Mouse (Mus musculus) bone marrow macrophage, adult 2 months (primary cell): ENCODE measurements at regions not wholly inside any gene's neighbourhood (a gene's known extent, or its start where the extent isn't known, plus 50 kb on each side); places are given as distances from the start of the nearest gene placed in this dataset.
A peak's percentile ranks its signal among the peaks of the same experiment; 100 is the strongest.
"Not testable (repeated sequence)": the region's sequence is repeated elsewhere in the genome, so short reads cannot be mapped to it uniquely, and the experiment has no call there.

Experiments
- H3K27ac ChIP-seq: 2 replicates; pipeline ENCODE4 v1.5.1; 2012; ENCODE audit warnings: low read depth, low read length; ENCODE audit not compliant: insufficient read depth
- H3K4me1 ChIP-seq: 2 replicates; pipeline ENCODE4 v1.6.1; 2012; ENCODE audit warnings: low read length; ENCODE audit not compliant: control insufficient read depth, insufficient read depth
- H3K4me3 ChIP-seq: 2 replicates; pipeline ENCODE4 v1.5.1; 2012; ENCODE audit warnings: mild to moderate bottlenecking, low read length, moderate library complexity; ENCODE audit not compliant: insufficient read depth
- CTCF ChIP-seq: IDR thresholded peaks from 2 replicates; pipeline ENCODE4 v1.5.1; 2012; ENCODE audit warnings: low read depth, mild to moderate bottlenecking, low read length, moderate library complexity
- POLR2A ChIP-seq: IDR thresholded peaks from 2 replicates; pipeline ENCODE4 v1.6.1; 2012; ENCODE audit warnings: mild to moderate bottlenecking, low read depth, low read length, borderline replicate concordance

DNA sequence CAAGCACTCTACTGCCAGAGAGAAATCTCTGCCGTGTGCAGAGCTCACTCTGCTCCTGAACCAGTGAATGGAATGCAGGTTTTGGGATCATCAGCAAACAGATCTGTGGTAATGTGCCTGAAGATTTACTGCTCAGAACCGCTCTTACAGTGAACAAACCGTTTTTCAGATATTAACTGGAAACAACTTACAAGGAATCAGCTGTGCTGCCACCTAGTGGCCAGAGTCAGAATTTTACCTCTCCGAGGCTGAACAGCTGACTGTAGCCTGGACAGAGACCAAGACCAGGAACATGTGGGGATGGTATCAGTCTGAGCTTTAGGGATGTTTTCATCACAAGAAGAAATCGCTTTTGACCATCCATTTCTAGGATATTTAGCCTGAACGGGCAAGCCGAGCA lies 65.3 kb downstream of the Gm15023 start:
- not testable (repeated sequence) for H3K4me3 ChIP-seq, H3K4me1 ChIP-seq

GRCm38 (mm10) chrX:135110866-135111265 lies 66.6 kb downstream of the Gm15023 start:
- H3K4me1 ChIP-seq, H3K4me3 ChIP-seq: not testable (repeated sequence)

More for the DNA sequence above, 65.3 kb downstream of the Gm15023 start:
- not testable (repeated sequence) for H3K27ac ChIP-seq

DNA sequence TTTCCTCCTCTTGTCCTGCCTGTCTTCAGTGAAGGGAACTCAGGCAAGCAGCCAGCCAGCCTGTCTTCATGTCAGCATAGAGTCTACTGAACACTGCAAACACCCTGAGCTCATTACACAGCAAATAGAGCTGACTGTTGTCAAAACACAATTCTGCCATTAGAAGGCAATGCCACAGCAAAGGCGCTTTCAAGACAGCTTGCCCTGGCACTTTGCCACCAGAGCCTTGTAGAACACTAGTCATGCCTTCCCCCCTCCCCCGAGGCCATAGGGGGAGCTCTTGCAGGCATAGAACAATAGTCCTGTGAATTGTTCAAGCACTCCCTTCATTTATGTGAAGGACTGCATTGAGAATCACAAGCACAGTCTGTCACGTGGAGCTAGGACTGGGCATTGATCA lies 75.8 kb downstream of the Gm15023 start:
- H3K4me1 ChIP-seq, result no peaks in the 10 kb centered on the region
- H3K27ac ChIP-seq, result no peak overlapping the region
- H3K4me3 ChIP-seq, result no peak overlapping the region
- TF ChIP-seq CTCF, result no peak
- TF ChIP-seq POLR2A, result no peak

More at GRCm38 (mm10) chrX:135110866-135111265, 66.6 kb downstream of the Gm15023 start:
- not testable (repeated sequence) for H3K27ac ChIP-seq

GRCm38 (mm10) chrX:135098101-135098500 lies 79.3 kb downstream of the Gm15023 start:
- Histone ChIP-seq H3K4me1 (no peaks in the 10 kb centered on the region), H3K27ac (no peak overlapping the region), H3K4me3 (no peak overlapping the region)
- no peak for TF ChIP-seq POLR2A
- TF ChIP-seq CTCF, result no peak

DNA sequence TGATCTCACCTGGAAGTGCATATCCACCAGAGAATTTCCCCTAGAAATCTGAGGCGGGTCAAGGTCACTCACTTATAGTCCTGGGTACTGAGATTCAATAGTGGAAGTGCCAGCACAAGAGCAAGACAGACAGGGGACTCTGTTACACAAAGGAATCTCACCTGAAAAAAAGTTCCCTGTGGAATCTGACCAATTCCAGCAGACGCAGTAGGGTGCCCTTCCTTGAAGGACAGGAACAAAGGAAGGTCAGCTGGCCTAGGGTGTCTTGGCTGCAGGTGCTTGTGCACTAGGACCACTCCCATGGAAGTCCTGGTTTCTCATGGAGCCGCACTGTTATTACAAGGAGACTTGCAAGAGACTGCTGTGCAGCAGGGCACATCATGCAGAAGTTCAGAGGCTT lies 81.2 kb downstream of the Gm15023 start:
- no peak overlapping the region for H3K27ac ChIP-seq
- H3K4me1 ChIP-seq, result no peaks in the 10 kb centered on the region
- H3K4me3 ChIP-seq, result no peak overlapping the region
- TF ChIP-seq POLR2A, result no peak
- no peak for TF ChIP-seq CTCF

DNA sequence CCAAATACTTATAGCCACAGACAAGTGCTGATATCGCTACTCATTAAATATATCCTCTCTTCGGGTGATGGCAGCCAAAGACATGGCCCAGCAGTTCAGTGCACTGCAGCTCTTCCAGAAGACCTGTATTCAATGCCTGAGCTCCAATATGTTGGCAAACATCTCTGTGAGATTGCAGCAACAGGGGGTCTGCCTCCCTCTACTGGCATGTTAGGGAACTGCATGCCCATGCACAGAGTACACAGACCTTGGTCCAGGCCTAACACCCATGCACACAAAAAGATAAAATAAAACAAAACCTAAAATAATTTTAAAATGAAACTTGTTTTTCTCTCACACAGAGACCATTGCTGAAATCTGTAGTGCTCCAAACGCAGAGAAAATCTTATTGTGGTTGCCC lies 82.1 kb upstream of the Zmat1 start:
- H3K4me1 ChIP-seq, result not testable (repeated sequence)
- peak; percentile 10; the same call in 1 of the 2 replicates for TF ChIP-seq CTCF

DNA sequence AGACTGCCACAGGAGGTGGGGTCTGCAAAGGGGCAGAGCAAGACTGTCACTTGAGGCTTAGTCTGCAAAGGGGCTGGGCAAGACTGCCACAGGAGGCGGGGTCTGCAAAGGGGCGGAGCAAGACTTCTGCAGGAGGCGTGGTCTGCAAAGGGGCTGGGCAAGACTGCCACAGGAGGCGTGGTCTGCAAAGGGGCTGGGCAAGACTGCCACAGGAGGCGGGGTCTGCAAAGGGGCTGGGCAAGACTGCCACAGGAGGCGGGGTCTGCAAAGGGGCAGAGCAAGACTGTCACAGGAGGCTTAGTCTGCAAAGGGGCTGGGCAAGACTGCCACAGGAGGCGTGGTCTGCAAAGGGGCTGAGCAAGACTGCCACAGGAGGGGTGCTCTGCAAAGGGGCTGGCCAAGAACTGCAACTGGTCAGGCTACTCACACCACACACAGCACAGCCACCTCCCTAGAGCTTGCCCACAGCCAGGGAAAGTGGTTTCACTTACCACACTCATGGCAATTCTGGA lies 78.1 kb upstream of the Zmat1 start:
- H3K4me1 ChIP-seq, H3K27ac ChIP-seq, H3K4me3 ChIP-seq: not testable (repeated sequence)

More for the DNA sequence above, 82.1 kb upstream of the Zmat1 start:
- not testable (repeated sequence) for H3K4me3 ChIP-seq, H3K27ac ChIP-seq

- not testable (repeated sequence) for H3K4me3 ChIP-seq, H3K4me1 ChIP-seq, H3K27ac ChIP-seq
Observed at GRCm38 (mm10) chrX:135086564-135086963, 77.6 kb upstream of the Zmat1 start.

DNA sequence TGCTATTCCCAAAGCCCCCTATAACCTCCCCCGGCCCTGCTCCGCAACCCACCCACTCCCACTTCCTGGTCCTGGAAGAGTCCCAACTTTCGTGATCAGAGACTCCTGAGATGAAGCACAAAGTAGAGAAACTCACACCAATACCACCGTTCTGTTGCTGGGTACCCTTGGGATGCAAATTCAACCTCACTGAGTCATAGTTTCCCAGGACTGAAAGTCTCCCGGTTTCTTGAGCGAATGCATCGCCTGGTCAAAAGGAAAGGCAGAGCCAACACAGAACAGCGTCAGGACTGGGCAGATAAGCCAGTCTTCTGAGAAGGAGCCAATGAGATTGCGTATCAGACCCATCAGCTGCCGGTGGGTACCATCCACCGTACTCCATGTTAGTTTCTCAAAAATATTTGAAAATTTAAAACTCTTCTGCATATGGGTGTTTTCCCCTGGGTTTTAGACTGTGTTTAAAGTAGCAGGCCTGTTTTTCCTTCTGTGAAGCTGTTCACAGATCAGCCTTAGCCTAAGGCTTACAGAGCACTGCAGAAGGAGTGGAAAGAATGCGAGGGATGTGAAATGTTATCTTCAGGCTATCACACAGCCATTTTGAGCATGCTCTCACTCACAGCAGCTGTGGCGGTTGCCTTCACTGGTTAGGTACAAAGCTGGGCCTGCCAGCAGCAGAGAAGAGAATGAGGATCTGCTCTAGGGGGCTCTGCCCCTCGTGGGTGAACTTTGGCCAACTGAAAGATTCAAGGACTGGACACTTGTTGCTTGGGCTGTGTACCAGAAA lies 77.0 kb upstream of the Zmat1 start:
- not testable (repeated sequence) for H3K4me1 ChIP-seq, H3K4me3 ChIP-seq, H3K27ac ChIP-seq

DNA sequence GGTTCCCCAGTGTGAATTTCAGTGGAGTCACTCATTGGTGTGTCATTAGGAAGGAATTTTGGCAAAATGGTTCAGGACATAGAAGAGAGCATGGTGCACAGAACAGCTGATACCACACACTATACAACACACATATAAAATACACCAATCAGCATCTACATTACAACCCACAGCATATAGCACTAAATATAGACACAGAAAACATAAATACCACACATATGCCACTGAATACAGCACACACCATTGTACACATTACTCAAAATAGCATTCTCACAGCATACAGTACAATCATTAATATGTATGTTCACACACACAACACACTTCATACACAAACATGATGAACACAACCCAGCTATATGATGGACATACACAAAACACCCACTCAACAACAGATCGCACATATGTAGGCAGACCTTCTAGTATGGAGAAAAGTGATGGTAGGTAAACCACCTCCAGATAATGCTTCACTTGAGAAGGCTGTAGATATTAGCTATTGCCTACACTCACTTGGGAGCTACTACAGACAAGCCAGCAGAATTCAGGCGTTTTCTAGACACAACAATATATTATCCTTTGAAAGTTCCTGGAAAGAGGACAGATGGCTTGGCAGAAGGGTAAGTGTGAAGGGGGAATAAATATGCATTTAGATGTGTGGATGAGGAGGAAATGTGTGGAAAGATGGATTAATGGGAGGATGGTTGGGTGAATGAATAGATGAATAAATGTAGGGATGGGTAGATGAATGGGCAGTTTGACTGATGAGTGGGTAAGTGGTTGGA lies 71.6 kb upstream of the Zmat1 start:
- Histone ChIP-seq H3K4me3 (no peak overlapping the region), H3K4me1 (no peaks in the 10 kb centered on the region), H3K27ac (no peak overlapping the region)
- TF ChIP-seq CTCF (no peak), POLR2A (no peak)

- Histone ChIP-seq H3K4me3 (no peak overlapping the region), H3K27ac (no peak overlapping the region), H3K4me1 (no peaks in the 10 kb centered on the region)
- TF ChIP-seq CTCF (no peak), POLR2A (no peak)
Observed at GRCm38 (mm10) chrX:135079388-135079787, 70.4 kb upstream of the Zmat1 start.
